Mouse (Mus musculus) T-helper 2 cell (primary cell): ENCODE results near the gene 2610301B20Rik.

Experiments
- in situ Hi-C: fragments of 300-600 bp; cut with MboI, MseI; formaldehyde crosslinking; loops from one replicate; pipeline ENCODE4 v1.15.1; 2025; ENCODE audit warnings: high pct_unique_total_duplicates

Gene 2610301B20Rik

GRCm38 (mm10) chr4:10905234-10905801 lies 31.0 kb downstream of the 2610301B20Rik start:
- in situ Hi-C loops: no loop called here

DNA sequence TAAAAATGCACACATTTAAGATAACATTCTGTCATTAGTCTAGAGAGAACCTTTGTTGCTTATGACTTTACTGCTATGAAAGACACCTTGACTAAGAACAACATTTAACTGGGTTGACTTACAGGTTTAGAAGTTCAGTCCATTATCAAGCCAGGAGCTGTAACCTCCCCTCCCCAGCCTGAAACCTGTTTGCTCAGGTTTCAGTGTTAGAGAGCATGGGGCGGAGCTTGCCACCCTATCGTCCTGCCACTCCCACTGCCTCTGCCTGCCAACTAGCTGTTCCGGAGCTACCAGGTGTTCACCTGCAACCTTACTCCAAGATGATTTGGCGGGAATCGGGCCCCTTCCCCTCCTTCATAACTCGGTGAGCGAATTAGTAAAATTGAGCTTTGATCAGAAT lies 37.1 kb downstream of the 2610301B20Rik start:
- in situ Hi-C loops: loop anchor here (10.0 kb wide), 1 partner anchor 253 kb away; no protein-coding TSS in a partner anchor

GRCm38 (mm10) chr4:10911909-10912478 lies 37.7 kb downstream of the 2610301B20Rik start:
- in situ Hi-C loops: loop anchor here (10.0 kb wide), 1 partner anchor 253 kb away; no protein-coding TSS in a partner anchor

DNA sequence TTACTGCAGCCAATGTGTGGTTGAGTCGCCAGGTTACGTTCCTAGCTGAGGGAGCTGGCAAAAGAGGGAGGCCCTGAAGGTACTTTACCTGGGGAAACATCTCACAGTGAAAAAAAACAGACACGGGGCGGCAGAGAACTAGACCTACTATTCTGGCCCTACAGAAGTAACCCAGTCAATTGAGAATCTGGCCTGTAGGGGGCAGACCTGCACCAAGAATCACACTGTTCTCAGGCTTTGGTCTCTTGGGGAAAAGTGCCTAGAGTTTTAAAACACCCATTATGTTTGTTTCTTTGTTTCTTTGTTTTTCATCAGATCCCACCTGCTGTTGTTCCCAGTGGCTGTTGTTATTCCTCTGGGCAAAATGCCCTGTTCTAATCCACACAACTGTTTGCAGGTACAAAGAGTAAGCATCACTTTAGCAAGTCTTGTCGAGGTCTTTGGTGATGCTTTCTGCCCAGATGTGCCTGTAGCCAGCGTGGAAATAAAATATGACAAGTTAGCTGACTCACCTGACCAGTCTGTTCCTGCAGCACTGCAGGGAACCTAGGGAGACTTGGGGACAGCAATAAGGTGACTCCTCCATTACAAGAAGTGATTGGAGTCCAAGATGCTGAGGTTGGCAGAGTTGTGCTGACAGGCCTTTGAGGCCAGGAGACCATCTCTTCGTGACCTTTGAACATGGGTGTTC lies 38.5 kb downstream of the 2610301B20Rik start:
- in situ Hi-C loops: loop anchor here (10.0 kb wide), 1 partner anchor 252 kb away; no protein-coding TSS in a partner anchor

- in situ Hi-C loops: loop anchor here (10.0 kb wide), 1 partner anchor 251 kb away; no protein-coding TSS in a partner anchor
Observed at GRCm38 (mm10) chr4:10913409-10913808, 39.1 kb downstream of the 2610301B20Rik start.

DNA sequence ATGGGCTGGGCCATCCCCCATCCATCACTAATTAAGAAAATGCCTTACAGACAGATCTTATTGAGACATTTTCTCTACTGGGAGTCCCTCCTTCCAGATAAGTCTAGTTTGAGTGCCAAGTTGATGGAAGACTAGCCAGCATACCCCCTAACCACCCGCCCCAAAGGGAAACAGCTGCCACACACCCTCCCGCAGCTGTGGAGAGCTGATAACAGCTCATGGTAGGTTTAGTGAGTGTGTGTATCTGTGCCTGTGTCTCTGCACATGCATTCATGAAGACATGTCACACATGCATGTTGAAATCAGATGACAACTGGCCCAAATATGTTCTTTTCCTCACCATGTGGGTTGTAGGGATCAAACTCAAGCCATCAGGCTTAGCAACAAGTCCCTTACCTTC lies 40.5 kb downstream of the 2610301B20Rik start:
- in situ Hi-C loops: loop anchor here (10.0 kb wide), 1 partner anchor 250 kb away; no protein-coding TSS in a partner anchor

- in situ Hi-C loops: loop anchor here (10.0 kb wide), 1 partner anchor 250 kb away; no protein-coding TSS in a partner anchor
Observed at GRCm38 (mm10) chr4:10915271-10915670, 41.0 kb downstream of the 2610301B20Rik start.

- in situ Hi-C loops: loop anchor here (10.0 kb wide), 1 partner anchor 246 kb away; no protein-coding TSS in a partner anchor
Observed at GRCm38 (mm10) chr4:10918402-10918801, 44.1 kb downstream of the 2610301B20Rik start.

- in situ Hi-C loops: loop anchor here (10.0 kb wide), 1 partner anchor 246 kb away; no protein-coding TSS in a partner anchor
Observed at GRCm38 (mm10) chr4:10919097-10919496, 44.8 kb downstream of the 2610301B20Rik start.

DNA sequence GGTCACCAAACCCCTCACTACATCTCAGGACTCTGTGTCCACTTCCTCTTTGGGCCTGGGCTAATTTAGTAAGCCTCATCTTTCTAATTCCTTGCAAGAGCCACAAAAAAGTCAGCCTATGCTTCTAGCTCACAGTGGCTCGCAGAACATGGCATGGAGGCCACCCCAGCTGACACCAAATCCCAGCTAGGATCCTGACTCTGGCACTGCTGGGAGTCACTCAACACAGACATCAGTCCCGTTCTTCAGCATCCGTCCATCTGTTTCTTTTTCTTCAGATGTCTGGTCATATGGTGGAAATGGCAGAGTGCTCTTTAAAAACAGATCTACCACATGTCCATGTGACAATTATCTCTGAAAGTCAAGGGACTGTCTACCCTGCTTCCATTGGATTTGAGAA lies 45.2 kb downstream of the 2610301B20Rik start:
- in situ Hi-C loops: loop anchor here (10.0 kb wide), 1 partner anchor 245 kb away; no protein-coding TSS in a partner anchor

DNA sequence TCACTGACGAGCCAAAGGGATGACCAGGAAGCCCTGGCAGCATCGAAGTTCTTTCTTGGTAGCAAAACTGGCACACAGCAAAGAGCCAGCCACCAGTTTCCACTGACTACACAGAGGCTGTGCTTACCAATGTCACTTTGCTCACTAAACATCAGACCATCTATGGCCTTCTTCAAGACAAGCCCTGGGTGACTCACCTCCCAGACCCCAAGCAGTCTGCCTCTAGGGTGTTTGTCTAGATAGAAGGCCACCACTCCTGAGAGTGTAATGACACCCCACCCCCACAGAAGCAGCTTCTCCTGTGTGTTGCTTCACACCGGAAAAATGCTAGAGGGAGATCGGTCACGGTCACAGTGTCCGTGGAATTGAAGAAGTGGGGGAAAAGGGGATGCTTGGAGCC lies 45.7 kb downstream of the 2610301B20Rik start:
- in situ Hi-C loops: loop anchor here (5.0 to 10.0 kb wide), 2 partner anchors 122 to 245 kb away; no protein-coding TSS in a partner anchor

- in situ Hi-C loops: loop anchor here (5.0 kb wide), 1 partner anchor 122 kb away; no protein-coding TSS in a partner anchor
Observed at GRCm38 (mm10) chr4:10920622-10921021, 46.3 kb downstream of the 2610301B20Rik start.

- in situ Hi-C loops: loop anchor here (5.0 kb wide), 1 partner anchor 119 kb away; no protein-coding TSS in a partner anchor
Observed at GRCm38 (mm10) chr4:10923180-10923579, 48.9 kb downstream of the 2610301B20Rik start.

DNA sequence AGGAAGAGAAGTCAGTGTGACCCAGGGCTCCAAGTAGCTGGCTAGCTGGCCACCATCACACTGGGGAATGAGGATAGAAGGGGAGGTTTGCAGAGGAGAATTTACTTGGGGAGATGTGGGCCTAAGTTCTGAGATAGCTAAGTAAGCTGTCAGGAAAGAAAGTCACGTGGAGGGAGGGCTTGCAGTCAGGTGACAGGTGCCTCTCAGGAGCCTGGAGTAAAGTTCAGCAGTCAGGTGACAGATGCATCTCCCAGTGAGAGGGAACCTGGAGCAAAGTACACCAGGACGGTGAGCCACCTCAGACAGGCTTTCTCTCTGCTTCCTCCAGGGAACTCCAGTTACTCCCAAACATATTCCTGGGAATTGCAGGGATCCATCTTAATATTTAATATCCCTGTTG lies 49.8 kb downstream of the 2610301B20Rik start:
- in situ Hi-C loops: loop anchor here (5.0 kb wide), 1 partner anchor 118 kb away; no protein-coding TSS in a partner anchor

DNA sequence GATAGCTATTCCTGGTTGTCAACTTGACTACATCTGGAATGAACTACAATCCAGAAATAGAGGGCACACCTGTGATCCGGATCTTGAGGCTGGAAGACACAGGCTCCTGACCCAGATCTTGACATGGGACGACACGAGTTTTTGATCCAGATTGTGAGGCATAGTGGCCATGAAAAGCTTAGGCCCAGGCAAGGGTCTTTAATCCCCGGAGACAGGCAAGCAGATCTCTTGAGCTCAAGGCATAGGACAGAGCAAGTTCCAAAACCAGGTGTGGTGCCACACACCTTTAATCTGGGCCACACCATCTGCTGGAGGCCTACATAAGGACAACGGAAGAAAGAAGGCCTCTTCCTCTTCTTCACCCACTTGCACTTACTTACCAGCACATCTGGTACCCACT lies 50.2 kb downstream of the 2610301B20Rik start:
- in situ Hi-C loops: loop anchor here (5.0 kb wide), 1 partner anchor 118 kb away; no protein-coding TSS in a partner anchor

GRCm38 (mm10) chr4:10926416-10926815 lies 52.1 kb downstream of the 2610301B20Rik start:
- in situ Hi-C loops: no loop called here

DNA sequence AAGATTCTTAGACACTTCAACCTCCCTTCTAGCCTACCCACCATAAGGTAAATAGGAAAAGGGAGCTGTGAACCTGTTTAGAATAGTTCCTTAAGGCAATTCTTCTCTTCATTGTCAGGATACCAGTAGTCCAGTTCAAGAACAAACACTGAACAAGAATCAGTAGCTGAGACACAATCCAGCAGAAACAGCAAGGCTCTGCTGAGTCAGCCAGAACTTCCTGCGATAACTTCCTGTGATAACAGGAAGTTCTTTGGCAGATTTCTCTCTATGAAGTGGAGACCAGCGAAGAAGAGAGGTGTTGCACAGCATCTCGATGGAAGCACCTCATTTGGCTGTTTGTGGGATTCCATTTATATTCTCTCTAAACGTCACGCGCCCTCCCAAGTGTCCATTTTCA lies 53.9 kb downstream of the 2610301B20Rik start:
- in situ Hi-C loops: no loop called here

DNA sequence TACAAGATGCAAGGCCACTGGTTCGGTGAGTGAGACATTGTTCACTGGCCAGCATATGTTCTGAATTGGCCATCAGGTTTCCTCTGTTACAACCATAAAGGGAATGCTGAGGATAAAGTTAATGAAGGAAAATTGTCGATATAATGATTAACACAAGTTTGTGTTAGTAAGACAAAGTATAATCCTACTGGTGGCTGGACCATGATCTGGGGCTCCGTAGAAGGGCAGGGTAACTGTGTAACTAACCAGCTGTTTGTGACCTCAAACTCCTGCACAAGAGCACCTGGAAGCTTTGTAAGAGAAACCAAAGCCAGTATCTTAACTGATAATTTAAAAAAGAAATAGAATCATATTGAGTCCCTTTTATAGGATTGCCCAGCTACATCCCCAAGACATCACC lies 55.4 kb downstream of the 2610301B20Rik start:
- in situ Hi-C loops: no loop called here

- in situ Hi-C loops: no loop called here
Observed at GRCm38 (mm10) chr4:10931040-10931439, 56.7 kb downstream of the 2610301B20Rik start.

DNA sequence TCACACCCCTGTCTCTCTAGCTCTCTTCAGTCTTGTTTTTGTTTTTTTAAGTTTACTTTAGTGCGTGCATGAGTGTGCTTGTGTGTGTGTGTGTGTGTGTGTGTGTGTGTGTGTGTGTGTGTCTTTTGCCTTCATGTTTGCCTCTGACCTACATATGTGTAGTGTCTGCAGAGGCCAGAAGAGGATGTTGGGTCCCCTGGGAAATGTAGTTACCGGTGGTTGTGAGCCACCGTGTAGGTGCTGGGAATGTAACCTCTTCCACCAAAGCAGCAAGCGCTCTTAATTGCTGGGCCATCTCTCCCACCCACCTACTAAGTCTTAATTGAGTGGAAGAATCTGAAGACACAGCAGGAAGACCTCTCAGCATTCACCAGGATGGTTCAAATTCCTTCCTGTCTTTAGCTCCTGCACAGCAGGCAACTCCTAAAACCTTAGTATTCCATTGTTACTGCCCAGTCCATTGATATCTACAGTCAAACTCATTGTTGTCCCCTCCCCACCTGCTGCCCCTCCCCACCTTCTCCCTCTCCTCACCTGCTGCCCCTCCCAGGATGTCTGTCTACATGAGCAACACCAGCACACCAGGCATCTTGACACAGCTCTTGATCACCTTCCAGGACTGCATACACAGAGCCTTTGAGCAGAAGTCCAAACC lies 57.9 kb downstream of the 2610301B20Rik start:
- in situ Hi-C loops: no loop called here

DNA sequence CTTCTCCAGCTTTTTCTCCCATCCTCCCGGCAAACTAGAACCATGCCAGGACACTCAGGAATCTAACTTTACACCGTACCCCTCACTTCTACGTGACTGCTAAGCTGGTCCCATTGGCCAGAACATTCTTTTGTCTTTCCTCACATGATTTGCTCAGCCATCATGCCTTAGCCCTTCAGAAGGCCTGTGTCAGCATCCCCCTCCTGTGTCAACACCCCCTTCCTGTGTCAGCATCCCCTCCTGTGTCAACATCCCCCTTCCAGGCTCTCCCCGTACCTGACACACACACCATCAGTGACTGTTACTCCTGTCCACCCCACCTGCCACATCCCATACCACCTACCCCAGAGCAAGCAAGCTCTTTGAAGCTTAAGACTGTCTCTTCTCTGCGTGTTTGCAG lies 58.5 kb downstream of the 2610301B20Rik start:
- in situ Hi-C loops: no loop called here
